Mouse (Mus musculus): ENCODE measurements around the gene Cdpf1. TPM values are rescaled to one million over a fixed set of nuclear protein-coding genes. Genes with fewer than 3 reads are reported as not detected.

Gene Cdpf1
- polyA plus RNA-seq, 1 experiment from 2014 or later: 43.1 TPM

GRCm38 (mm10) chr15:85798676-85799075 lies 12.8 kb downstream of the Cdpf1 start:
- DNase-seq (ENCODE audit: low spot score): no peak
- Histone ChIP-seq H3K4me3 (ENCODE audit: low read depth, low read length) (no peak overlapping the region), H3K9ac (ENCODE audit: low read depth, low read length) (no peak overlapping the region), H3K36me3 (ENCODE audit: control insufficient read depth, insufficient read depth, low read length) (no peaks in the 10 kb centered on the region), H3K4me2 (no peak overlapping the region), H3K9me3 (ENCODE audit: control insufficient read depth, low read length) (no peaks in the 10 kb centered on the region), H3K27me3 (replicated peaks; ENCODE audit: control insufficient read depth, insufficient read depth, low read length) (no peaks in the 10 kb centered on the region), H3K4me1 (replicated peaks; ENCODE audit: control insufficient read depth, insufficient read depth, low read length) (no peaks in the 10 kb centered on the region), H3K27ac (ENCODE audit: low read depth, low read length) (no peak overlapping the region)
- WGBS: 85% methylated on average over 8 of the region's 8 CpGs
- no peak for ATAC-seq (replicated peaks; ENCODE audit: low FRiP score)

DNA sequence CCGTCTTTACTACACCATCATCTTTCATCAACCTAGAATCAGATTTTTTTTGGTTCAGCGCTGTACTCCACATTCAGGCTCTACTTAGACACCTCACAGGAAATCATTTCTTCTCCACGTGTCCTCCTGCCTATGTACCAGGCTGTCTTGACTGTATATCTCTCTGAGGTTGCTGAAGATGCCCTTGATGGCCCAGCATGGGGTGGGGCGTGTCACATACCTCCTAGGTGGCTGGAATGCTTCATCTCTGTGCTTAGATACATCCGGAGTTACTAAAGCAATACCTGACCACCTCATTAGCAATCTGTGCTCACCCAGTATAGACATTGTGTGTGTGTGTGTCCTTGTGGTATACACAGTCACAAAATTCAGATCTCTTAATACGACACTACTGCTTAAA lies 16.0 kb downstream of the Cdpf1 start:
- no peak overlapping the region for H3K9ac ChIP-seq (ENCODE audit: low read depth, low read length)
- WGBS: 70% methylated on average over 6 of the region's 6 CpGs

DNA sequence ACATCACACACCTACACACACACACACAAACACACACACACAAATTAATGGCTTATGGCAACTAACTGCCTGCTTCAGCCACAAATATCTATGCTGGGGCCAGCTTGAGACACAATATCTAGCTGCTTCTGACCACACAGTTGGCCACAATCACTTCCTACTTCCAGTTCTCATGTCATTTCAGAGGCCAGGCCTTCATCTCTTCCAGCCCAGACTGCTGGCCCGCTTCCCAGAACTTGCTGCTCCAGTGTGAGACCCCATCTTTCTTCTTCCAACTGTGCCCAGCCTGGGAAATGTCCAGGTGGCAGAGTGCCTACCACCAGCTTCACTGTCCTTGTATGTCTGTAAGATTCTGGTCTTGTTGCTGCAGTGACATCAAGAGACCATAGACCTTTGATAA lies 18.7 kb downstream of the Cdpf1 start:
- DNase-seq (ENCODE audit: low spot score) (no peak), ATAC-seq (replicated peaks; ENCODE audit: low FRiP score) (no peak)
- H3K36me3 ChIP-seq (ENCODE audit: control insufficient read depth, insufficient read depth, low read length): no peaks in the 10 kb centered on the region
- H3K4me2 ChIP-seq: no peak overlapping the region
- no peak overlapping the region for H3K4me3 ChIP-seq (ENCODE audit: low read depth, low read length)
- 52% methylated on average over 1 of the region's 1 CpGs for WGBS
- no peaks in the 10 kb centered on the region for H3K9me3 ChIP-seq (ENCODE audit: control insufficient read depth, low read length)
- no peaks in the 10 kb centered on the region for H3K4me1 ChIP-seq (replicated peaks; ENCODE audit: control insufficient read depth, insufficient read depth, low read length)
- H3K27me3 ChIP-seq (replicated peaks; ENCODE audit: control insufficient read depth, insufficient read depth, low read length): no peaks in the 10 kb centered on the region
- H3K9ac ChIP-seq (ENCODE audit: low read depth, low read length): no peak overlapping the region
- H3K27ac ChIP-seq (ENCODE audit: low read depth, low read length): no peak overlapping the region

More for the DNA sequence above, 16.0 kb downstream of the Cdpf1 start:
- no peaks in the 10 kb centered on the region for H3K4me1 ChIP-seq (replicated peaks; ENCODE audit: control insufficient read depth, insufficient read depth, low read length)
- ATAC-seq (replicated peaks; ENCODE audit: low FRiP score) (no peak), DNase-seq (ENCODE audit: low spot score) (no peak)
- H3K4me2 ChIP-seq: no peak overlapping the region
- H3K4me3 ChIP-seq (ENCODE audit: low read depth, low read length): no peak overlapping the region
- H3K27ac ChIP-seq (ENCODE audit: low read depth, low read length): no peak overlapping the region
- H3K36me3 ChIP-seq (ENCODE audit: control insufficient read depth, insufficient read depth, low read length): no peaks in the 10 kb centered on the region
- no peaks in the 10 kb centered on the region for H3K27me3 ChIP-seq (replicated peaks; ENCODE audit: control insufficient read depth, insufficient read depth, low read length)
- H3K9me3 ChIP-seq (ENCODE audit: control insufficient read depth, low read length): no peaks in the 10 kb centered on the region

- no peaks in the 10 kb centered on the region for H3K4me1 ChIP-seq (replicated peaks; ENCODE audit: control insufficient read depth, insufficient read depth, low read length)
- H3K4me3 ChIP-seq (ENCODE audit: low read depth, low read length): no peak overlapping the region
- H3K27ac ChIP-seq (ENCODE audit: low read depth, low read length): no peak overlapping the region
- H3K4me2 ChIP-seq: no peak overlapping the region
- ATAC-seq (replicated peaks; ENCODE audit: low FRiP score) (no peak), DNase-seq (ENCODE audit: low spot score) (no peak)
- no peaks in the 10 kb centered on the region for H3K36me3 ChIP-seq (ENCODE audit: control insufficient read depth, insufficient read depth, low read length)
- H3K9me3 ChIP-seq (ENCODE audit: control insufficient read depth, low read length): no peaks in the 10 kb centered on the region
- H3K9ac ChIP-seq (ENCODE audit: low read depth, low read length): no peak overlapping the region
- no peaks in the 10 kb centered on the region for H3K27me3 ChIP-seq (replicated peaks; ENCODE audit: control insufficient read depth, insufficient read depth, low read length)
- 84% methylated on average over 4 of the region's 4 CpGs for WGBS
Observed at GRCm38 (mm10) chr15:85791449-85791848, 20.0 kb downstream of the Cdpf1 start.

GRCm38 (mm10) chr15:85788633-85789032 lies 22.9 kb downstream of the Cdpf1 start:
- Histone ChIP-seq H3K4me3 (ENCODE audit: low read depth, low read length) (no peak overlapping the region), H3K27me3 (replicated peaks; ENCODE audit: control insufficient read depth, insufficient read depth, low read length) (no peaks in the 10 kb centered on the region), H3K36me3 (ENCODE audit: control insufficient read depth, insufficient read depth, low read length) (no peaks in the 10 kb centered on the region), H3K4me1 (replicated peaks; ENCODE audit: control insufficient read depth, insufficient read depth, low read length) (no peaks in the 10 kb centered on the region), H3K9ac (ENCODE audit: low read depth, low read length) (no peak overlapping the region), H3K27ac (ENCODE audit: low read depth, low read length) (no peak overlapping the region), H3K4me2 (no peak overlapping the region), H3K9me3 (ENCODE audit: control insufficient read depth, low read length) (no peaks in the 10 kb centered on the region)
- 79% methylated on average over 16 of the region's 16 CpGs for WGBS
- DNase-seq (ENCODE audit: low spot score) (no peak), ATAC-seq (replicated peaks; ENCODE audit: low FRiP score) (no peak)

GRCm38 (mm10) chr15:85788051-85788450 lies 23.4 kb downstream of the Cdpf1 start:
- no peak overlapping the region for H3K27ac ChIP-seq (ENCODE audit: low read depth, low read length)
- ATAC-seq (replicated peaks; ENCODE audit: low FRiP score): no peak
- WGBS: 78% methylated on average over 4 of the region's 4 CpGs
- H3K4me3 ChIP-seq (ENCODE audit: low read depth, low read length): no peak overlapping the region
- H3K4me2 ChIP-seq: no peak overlapping the region
- no peaks in the 10 kb centered on the region for H3K4me1 ChIP-seq (replicated peaks; ENCODE audit: control insufficient read depth, insufficient read depth, low read length)
- no peaks in the 10 kb centered on the region for H3K36me3 ChIP-seq (ENCODE audit: control insufficient read depth, insufficient read depth, low read length)
- no peak overlapping the region for H3K9ac ChIP-seq (ENCODE audit: low read depth, low read length)
- no peaks in the 10 kb centered on the region for H3K27me3 ChIP-seq (replicated peaks; ENCODE audit: control insufficient read depth, insufficient read depth, low read length)
- H3K9me3 ChIP-seq (ENCODE audit: control insufficient read depth, low read length): peaks cover 2% of the 10 kb centered on the region; the same call in 1 of the 2 replicates
- DNase-seq (ENCODE audit: low spot score): no peak

DNA sequence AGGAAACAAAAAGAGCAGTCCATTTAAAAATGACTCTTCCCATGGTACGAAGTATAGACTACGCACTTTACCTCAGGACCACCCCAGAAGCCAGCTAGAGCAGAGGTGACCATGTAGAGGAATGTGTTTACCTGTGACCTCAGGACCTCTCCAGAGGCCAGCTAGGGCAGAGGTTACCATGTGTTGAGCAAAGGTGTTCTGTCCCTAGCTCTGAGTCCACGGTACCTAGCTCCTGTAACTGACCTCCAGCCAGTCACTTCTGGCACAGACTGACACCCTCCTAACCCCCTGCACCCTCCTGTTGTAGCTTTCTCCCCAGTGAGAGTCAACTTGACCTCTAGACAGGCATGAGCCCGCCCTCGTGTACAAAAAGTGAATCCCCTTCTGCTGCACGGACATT lies 24.0 kb downstream of the Cdpf1 start:
- DNase-seq (ENCODE audit: low spot score) (no peak), ATAC-seq (replicated peaks; ENCODE audit: low FRiP score) (no peak)
- H3K4me1 ChIP-seq (replicated peaks; ENCODE audit: control insufficient read depth, insufficient read depth, low read length): no peaks in the 10 kb centered on the region
- H3K4me3 ChIP-seq (ENCODE audit: low read depth, low read length): no peak overlapping the region
- no peak overlapping the region for H3K9ac ChIP-seq (ENCODE audit: low read depth, low read length)
- peaks cover 2% of the 10 kb centered on the region; the same call in 1 of the 2 replicates for H3K9me3 ChIP-seq (ENCODE audit: control insufficient read depth, low read length)
- no peaks in the 10 kb centered on the region for H3K27me3 ChIP-seq (replicated peaks; ENCODE audit: control insufficient read depth, insufficient read depth, low read length)
- H3K36me3 ChIP-seq (ENCODE audit: control insufficient read depth, insufficient read depth, low read length): no peaks in the 10 kb centered on the region
- WGBS: 79% methylated on average over 6 of the region's 6 CpGs
- H3K27ac ChIP-seq (ENCODE audit: low read depth, low read length): no peak overlapping the region
- no peak overlapping the region for H3K4me2 ChIP-seq

GRCm38 (mm10) chr15:85786711-85787110 lies 24.8 kb downstream of the Cdpf1 start:
- ATAC-seq (replicated peaks; ENCODE audit: low FRiP score) (no peak), DNase-seq (ENCODE audit: low spot score) (no peak)
- Histone ChIP-seq H3K9me3 (ENCODE audit: control insufficient read depth, low read length) (peaks cover 2% of the 10 kb centered on the region; the same call in 1 of the 2 replicates), H3K27me3 (replicated peaks; ENCODE audit: control insufficient read depth, insufficient read depth, low read length) (no peaks in the 10 kb centered on the region), H3K9ac (ENCODE audit: low read depth, low read length) (no peak overlapping the region), H3K36me3 (ENCODE audit: control insufficient read depth, insufficient read depth, low read length) (no peaks in the 10 kb centered on the region), H3K4me2 (no peak overlapping the region), H3K4me3 (ENCODE audit: low read depth, low read length) (no peak overlapping the region), H3K27ac (ENCODE audit: low read depth, low read length) (no peak overlapping the region), H3K4me1 (replicated peaks; ENCODE audit: control insufficient read depth, insufficient read depth, low read length) (no peaks in the 10 kb centered on the region)
- 61% methylated on average over 5 of the region's 5 CpGs for WGBS

DNA sequence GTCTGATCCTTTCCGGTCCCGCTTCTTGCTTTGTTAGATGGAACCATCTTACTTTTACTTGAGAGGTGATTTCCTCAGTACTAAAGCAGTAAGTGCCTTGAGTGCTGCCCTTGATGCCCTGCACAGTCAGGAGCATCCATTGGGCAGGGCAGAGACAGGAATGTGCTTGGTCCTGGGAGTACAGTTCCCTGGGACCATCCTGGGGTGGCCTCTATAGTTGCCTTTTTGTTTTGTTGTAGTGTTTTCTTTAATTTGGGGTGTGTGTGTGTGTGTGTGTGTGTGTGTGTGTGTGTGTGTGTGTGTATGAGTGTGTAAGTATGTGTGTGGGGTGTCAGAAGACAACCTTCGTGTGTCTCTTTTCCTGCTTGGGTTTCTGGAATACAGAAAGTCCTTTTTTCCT lies 27.2 kb downstream of the Cdpf1 start:
- no peak overlapping the region for H3K4me3 ChIP-seq (ENCODE audit: low read depth, low read length)
- H3K4me1 ChIP-seq (replicated peaks; ENCODE audit: control insufficient read depth, insufficient read depth, low read length): no peaks in the 10 kb centered on the region
- DNase-seq (ENCODE audit: low spot score): no peak
- no peak for ATAC-seq (replicated peaks; ENCODE audit: low FRiP score)
- no peak overlapping the region for H3K4me2 ChIP-seq
- peaks cover 2% of the 10 kb centered on the region; the same call in 1 of the 2 replicates for H3K9me3 ChIP-seq (ENCODE audit: control insufficient read depth, low read length)
- no peak overlapping the region for H3K27ac ChIP-seq (ENCODE audit: low read depth, low read length)
- WGBS: 80% methylated on average over 3 of the region's 3 CpGs
- no peak overlapping the region for H3K9ac ChIP-seq (ENCODE audit: low read depth, low read length)
- no peaks in the 10 kb centered on the region for H3K36me3 ChIP-seq (ENCODE audit: control insufficient read depth, insufficient read depth, low read length)
- H3K27me3 ChIP-seq (replicated peaks; ENCODE audit: control insufficient read depth, insufficient read depth, low read length): no peaks in the 10 kb centered on the region
